Comparison of ENCODE assay signal across 8 mouse cellular contexts in the genomic region with DNA sequence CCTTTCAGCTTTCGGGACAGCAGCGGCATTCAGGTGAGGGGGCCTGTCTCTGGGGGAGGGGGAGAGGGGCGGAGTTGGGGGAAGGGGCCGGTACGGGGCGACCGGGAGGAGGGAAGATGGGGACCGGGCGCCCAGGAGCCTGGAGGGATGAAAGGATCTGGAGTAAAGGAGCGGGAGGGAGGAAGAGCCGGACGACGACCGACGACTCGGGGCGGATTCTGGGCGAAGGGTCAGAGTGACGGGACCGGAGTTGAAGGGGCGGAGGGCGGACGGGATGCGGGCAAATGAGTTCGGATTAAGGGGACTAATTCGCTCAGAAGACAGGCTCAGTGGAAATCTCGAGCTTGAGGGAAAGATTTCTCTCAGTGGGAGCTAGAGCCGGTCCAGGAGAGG. TPM values are rescaled to one million over a fixed set of nuclear protein-coding genes. Genes with fewer than 3 reads are reported as not detected.
DNase-seq lines count a peak whose midpoint lies in the region; ATAC-seq and TF ChIP-seq lines count a peak whose summit lies in the region.

No protein-coding gene starts in this region.

- peak overlapping the region; percentile 69 for H3K4me2 ChIP-seq in intestine, postnatal 0 days (replicated peaks; ENCODE audit: low read depth)
- peak overlapping the region; percentile 66 for H3K4me2 ChIP-seq in midbrain, embryonic 14.5 days (ENCODE audit: low read length)

- H3K27me3 ChIP-seq in intestine, postnatal 0 days (replicated peaks; ENCODE audit: control insufficient read depth, insufficient read depth, low read length) = no peaks in the 10 kb centered on the region
- no peaks in the 10 kb centered on the region for H3K27me3 ChIP-seq in midbrain, embryonic 14.5 days (ENCODE audit: control insufficient read depth, insufficient read depth, low read length)

- H3K27ac ChIP-seq in intestine, postnatal 0 days (ENCODE audit: low read depth, low read length) = peak overlapping the region; percentile 92
- peak overlapping the region; percentile 97 for H3K27ac ChIP-seq in midbrain, embryonic 14.5 days (replicated peaks; ENCODE audit: low read depth, low read length)

- H3K36me3 ChIP-seq in intestine, postnatal 0 days (ENCODE audit: control insufficient read depth, insufficient read depth) = no peaks in the 10 kb centered on the region
- H3K36me3 ChIP-seq in midbrain, embryonic 14.5 days (ENCODE audit: control insufficient read depth, insufficient read depth, low read length) = no peaks in the 10 kb centered on the region

- H3K4me3 ChIP-seq in intestine, postnatal 0 days (ENCODE audit: low read depth, low read length) = peak overlapping the region; percentile 97
- H3K4me3 ChIP-seq in midbrain, embryonic 14.5 days (replicated peaks; ENCODE audit: low read depth, low read length) = peak overlapping the region; percentile 77

- H3K4me1 ChIP-seq in intestine, postnatal 0 days (replicated peaks; ENCODE audit: control insufficient read depth, insufficient read depth, low read length) = 0 out of 2 replicates have a peak, but pooled peaks cover 2% of the 10 kb centered on the region
- H3K4me1 ChIP-seq in midbrain, embryonic 14.5 days (ENCODE audit: control insufficient read depth, insufficient read depth, low read length) = peaks cover 9% of the 10 kb centered on the region

- no peak for TF ChIP-seq CTCF in intestine, postnatal 0 days (IDR thresholded peaks at IDR 0.05; ENCODE audit: low read depth)

- WGBS in intestine, postnatal 0 days = under 1% methylated on average over 28 of the region's 28 CpGs
- 1% methylated on average over 28 of the region's 28 CpGs for WGBS in midbrain, embryonic 14.5 days

- H3K9ac ChIP-seq in intestine, postnatal 0 days (ENCODE audit: low read depth, low read length) = peak overlapping the region; percentile 81
- H3K9ac ChIP-seq in midbrain, embryonic 14.5 days (replicated peaks; ENCODE audit: low read length) = peak overlapping the region; percentile 82

- H3K9me3 ChIP-seq in intestine, postnatal 0 days (ENCODE audit: control insufficient read depth) = no peaks in the 10 kb centered on the region
- no peaks in the 10 kb centered on the region for H3K9me3 ChIP-seq in midbrain, embryonic 14.5 days (ENCODE audit: control insufficient read depth, low read length)

- DNase-seq in embryo, embryonic 10 days (ENCODE audit: low spot score) = peak; percentile 59
- no peak for DNase-seq in embryo, embryonic 9.5 days (ENCODE audit: extremely low spot score)
- DNase-seq in spleen, adult 12 weeks (ENCODE audit: low spot score) = peak; percentile 50
- DNase-seq in spleen, adult 18-20 months = no peak
- DNase-seq in midbrain, embryonic 14.5 days = no peak
- DNase-seq in adrenal gland, postnatal 25 days = no peak
- DNase-seq in layer of hippocampus, postnatal 36 days = no peak

- ATAC-seq in intestine, postnatal 0 days = peak; percentile 49; the same call in 1 of the 2 replicates
- peak; percentile 81 for ATAC-seq in midbrain, embryonic 14.5 days (ENCODE audit: low FRiP score, low TSS enrichment)

RNA-seq across cellular contexts. Expression of a gene that starts 0.4 kb away (rescaled TPM):
- 36.3 and 44.7 TPM in 2 replicates for polyA plus RNA-seq in intestine, postnatal 0 days (2015; fragmentation: Nextera tagmentation; extraction: Ambion mirVana)
- polyA plus RNA-seq in midbrain, embryonic 14.5 days (2014; fragmentation: Nextera tagmentation; extraction: Ambion mirVana) = 58.4 and 77.2 TPM in 2 replicates
- 47.9 and 59.1 TPM in 2 replicates for total RNA-seq in adrenal gland, postnatal 25 days (2021)
- 10 to 100 TPM; 40.7 to 42.0 TPM for total RNA-seq in layer of hippocampus, postnatal 36 days (2021)

RNA-seq across cellular contexts. Expression of a gene that starts 34.5 kb away (rescaled TPM):
- 27.0 and 29.1 TPM in 2 replicates for polyA plus RNA-seq in intestine, postnatal 0 days (2015; fragmentation: Nextera tagmentation; extraction: Ambion mirVana)
- polyA plus RNA-seq in midbrain, embryonic 14.5 days (2014; fragmentation: Nextera tagmentation; extraction: Ambion mirVana) = 63.6 and 66.6 TPM in 2 replicates
- 56.6 and 63.0 TPM in 2 replicates for total RNA-seq in adrenal gland, postnatal 25 days (2021)
- 10 to 100 TPM; 46.7 to 47.2 TPM for total RNA-seq in layer of hippocampus, postnatal 36 days (2021)

Comparison
In these comparisons a context has a peak if more than half of its experiments do, and no peak if none do; other contexts are left out.
1. DNase-seq: peak in embryo, embryonic 10 days (single experiment) and spleen, adult 12 weeks (single experiment); none in embryo, embryonic 9.5 days (single experiment), spleen, adult 18-20 months (0 of 2), midbrain, embryonic 14.5 days (single experiment), adrenal gland, postnatal 25 days (single experiment) and layer of hippocampus, postnatal 36 days (0 of 2).